Mouse (Mus musculus): ENCODE results near the gene Plxna2. TPM values are rescaled to one million over a fixed set of nuclear protein-coding genes. Genes with fewer than 3 reads are reported as not detected.

The Plxna2 gene
- polyA plus RNA-seq, 1 experiment from 2014 or later: 10.1 TPM

DNA sequence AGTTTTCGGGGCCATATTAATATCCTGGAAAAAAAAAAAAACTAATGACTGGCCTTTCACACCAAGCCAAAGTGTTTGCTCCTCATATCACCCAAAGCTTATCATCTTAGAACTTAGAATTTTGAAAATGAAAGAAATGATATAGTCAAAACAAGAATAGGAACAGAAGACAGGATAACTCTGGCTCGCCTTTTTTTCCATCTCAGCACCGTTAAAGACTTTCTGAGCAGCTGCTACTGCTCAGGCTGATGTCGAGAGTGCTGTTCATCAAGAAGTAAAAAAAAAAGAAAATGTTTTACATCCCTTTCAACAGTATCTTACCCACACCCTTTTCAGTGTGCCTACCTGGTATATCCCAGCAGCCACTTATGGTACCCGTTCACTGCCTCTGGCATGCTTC, 196.2 kb downstream of the Plxna2 start:
- H3K9me3 ChIP-seq (ENCODE audit: low read depth, low read length): no peaks in the 10 kb centered on the region
- ATAC-seq (ENCODE audit: insufficient read depth) (no peak), DNase-seq (no peak)
- H3K27ac ChIP-seq (ENCODE audit: low read depth): no peak overlapping the region
- TF ChIP-seq CTCF (IDR thresholded peaks at IDR 0.05; ENCODE audit: low read depth): no peak
- no peaks in the 10 kb centered on the region for H3K27me3 ChIP-seq (ENCODE audit: insufficient read depth, low read length)
- no peak overlapping the region for H3K9ac ChIP-seq
- no peaks in the 10 kb centered on the region; the same call in 1 of the 2 replicates for H3K4me1 ChIP-seq (ENCODE audit: insufficient read depth)
- WGBS: 61% methylated on average over 5 of the region's 5 CpGs
- no peak overlapping the region for H3K4me3 ChIP-seq (ENCODE audit: low read depth, low read length)
- no peak overlapping the region for H3K4me2 ChIP-seq
- peaks cover 32% of the 10 kb centered on the region; the same call in 1 of the 2 replicates for H3K36me3 ChIP-seq (ENCODE audit: insufficient read depth)

DNA sequence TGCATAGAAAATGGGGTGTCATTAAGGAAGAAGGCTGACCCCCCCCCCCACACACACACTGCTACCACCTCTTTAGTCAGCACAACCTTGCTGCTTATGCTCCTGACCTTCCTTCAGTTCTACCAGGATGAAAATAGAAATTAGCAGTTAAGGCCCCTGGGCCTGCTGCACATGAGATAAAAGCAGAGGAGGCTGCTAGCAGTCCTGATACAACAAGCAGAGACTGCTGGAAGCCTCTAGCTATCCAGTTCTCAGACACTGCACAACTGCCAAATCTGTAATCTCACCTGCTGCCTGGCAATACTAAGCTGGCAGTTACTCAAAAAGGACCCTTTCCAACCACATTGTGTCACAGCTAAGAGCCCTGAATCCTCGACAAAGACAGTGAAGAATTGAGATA, 197.5 kb downstream of the Plxna2 start:
- H3K9ac ChIP-seq: no peak overlapping the region
- H3K4me3 ChIP-seq (ENCODE audit: low read depth, low read length): no peak overlapping the region
- no peaks in the 10 kb centered on the region for H3K9me3 ChIP-seq (ENCODE audit: low read depth, low read length)
- no peak for ATAC-seq (ENCODE audit: insufficient read depth)
- H3K4me2 ChIP-seq: no peak overlapping the region
- 59% methylated on average over 1 of the region's 1 CpGs for WGBS
- DNase-seq: no peak
- no peak overlapping the region for H3K27ac ChIP-seq (ENCODE audit: low read depth)
- H3K4me1 ChIP-seq (ENCODE audit: insufficient read depth): no peaks in the 10 kb centered on the region
- no peak for TF ChIP-seq CTCF (IDR thresholded peaks at IDR 0.05; ENCODE audit: low read depth)
- H3K36me3 ChIP-seq (ENCODE audit: insufficient read depth): peaks cover 26% of the 10 kb centered on the region; the same call in 1 of the 2 replicates
- no peaks in the 10 kb centered on the region for H3K27me3 ChIP-seq (ENCODE audit: insufficient read depth, low read length)

DNA sequence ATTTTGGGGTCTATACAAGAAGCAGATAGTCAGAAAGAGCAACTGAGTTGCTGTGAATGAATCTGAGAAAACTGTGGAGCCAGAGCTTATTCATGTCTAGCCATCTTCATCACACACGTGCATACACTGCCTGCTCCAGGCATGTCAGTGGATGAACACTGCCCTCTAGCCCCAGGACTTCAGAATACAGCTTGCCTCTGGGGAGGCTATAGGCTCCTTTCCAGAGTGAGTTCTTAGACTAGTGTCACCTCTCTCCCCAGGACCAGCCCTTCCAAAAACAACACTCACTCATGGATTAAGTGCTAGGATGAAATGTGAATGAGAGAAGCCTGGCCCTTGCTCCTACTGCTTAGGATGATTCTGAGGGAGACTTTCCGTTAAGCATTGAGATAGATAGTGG, 198.9 kb downstream of the Plxna2 start:
- H3K4me3 ChIP-seq (ENCODE audit: low read depth, low read length): no peak overlapping the region
- ATAC-seq (ENCODE audit: insufficient read depth) (peak; percentile 94), DNase-seq (peak; percentile 92)
- H3K36me3 ChIP-seq (ENCODE audit: insufficient read depth): peaks cover 16% of the 10 kb centered on the region; the same call in 1 of the 2 replicates
- no peaks in the 10 kb centered on the region for H3K4me1 ChIP-seq (ENCODE audit: insufficient read depth)
- no peaks in the 10 kb centered on the region for H3K27me3 ChIP-seq (ENCODE audit: insufficient read depth, low read length)
- WGBS: 14% methylated on average over 2 of the region's 2 CpGs
- peak; percentile 92 for TF ChIP-seq CTCF (IDR thresholded peaks at IDR 0.05; ENCODE audit: low read depth)
- no peak overlapping the region for H3K4me2 ChIP-seq
- no peaks in the 10 kb centered on the region for H3K9me3 ChIP-seq (ENCODE audit: low read depth, low read length)
- H3K27ac ChIP-seq (ENCODE audit: low read depth): no peak overlapping the region
- no peak overlapping the region for H3K9ac ChIP-seq

DNA sequence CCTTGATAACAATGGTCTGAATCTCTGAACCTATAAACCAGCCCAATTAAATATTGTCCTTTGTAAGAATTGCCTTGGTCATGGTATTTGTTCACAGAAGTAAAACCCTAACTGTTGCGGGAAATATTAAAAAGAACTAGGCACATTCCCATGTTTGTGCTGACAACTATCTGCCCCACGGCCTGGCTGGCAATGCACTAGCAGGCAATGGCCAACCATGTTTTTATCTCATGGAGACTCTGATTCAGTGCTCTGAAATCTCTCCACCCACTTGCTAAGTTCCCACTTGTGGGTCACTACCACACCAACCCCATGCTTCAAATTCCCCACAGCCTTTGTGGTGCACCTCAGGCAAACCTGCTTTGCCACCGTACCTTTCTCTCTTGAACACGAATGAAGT, 202.9 kb downstream of the Plxna2 start:
- DNase-seq: no peak
- Histone ChIP-seq H3K4me3 (ENCODE audit: low read depth, low read length) (no peak overlapping the region), H3K9me3 (ENCODE audit: low read depth, low read length) (no peaks in the 10 kb centered on the region), H3K27me3 (ENCODE audit: insufficient read depth, low read length) (no peaks in the 10 kb centered on the region), H3K27ac (ENCODE audit: low read depth) (no peak overlapping the region), H3K9ac (no peak overlapping the region), H3K36me3 (ENCODE audit: insufficient read depth) (no peaks in the 10 kb centered on the region), H3K4me2 (no peak overlapping the region), H3K4me1 (ENCODE audit: insufficient read depth) (no peaks in the 10 kb centered on the region)
- no peak for ATAC-seq (ENCODE audit: insufficient read depth)
- TF ChIP-seq CTCF (IDR thresholded peaks at IDR 0.05; ENCODE audit: low read depth): no peak
- 62% methylated on average over 4 of the region's 4 CpGs for WGBS

DNA sequence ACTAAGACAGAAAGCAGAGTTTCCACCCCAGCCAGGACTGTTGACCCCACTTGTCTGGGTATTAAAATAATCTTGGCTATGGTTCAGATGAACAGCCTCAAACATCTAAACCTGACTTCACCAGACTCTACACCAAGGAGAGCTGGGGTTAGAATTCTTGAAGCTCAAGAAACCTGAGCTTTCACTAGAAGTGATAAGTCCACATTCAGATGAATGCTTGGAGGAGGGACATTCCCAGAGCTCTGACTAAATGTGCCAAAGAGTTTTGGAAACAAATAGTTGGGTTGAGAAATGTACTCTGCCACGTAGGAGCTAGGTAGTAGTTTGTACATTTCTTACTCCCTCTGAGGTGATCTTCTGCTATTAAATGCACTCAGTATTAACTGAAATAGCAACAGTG, 203.7 kb downstream of the Plxna2 start:
- H3K27me3 ChIP-seq (ENCODE audit: insufficient read depth, low read length): no peaks in the 10 kb centered on the region
- no peak for TF ChIP-seq CTCF (IDR thresholded peaks at IDR 0.05; ENCODE audit: low read depth)
- no peak overlapping the region for H3K4me3 ChIP-seq (ENCODE audit: low read depth, low read length)
- WGBS: 52% methylated on average over 1 of the region's 1 CpGs
- no peaks in the 10 kb centered on the region for H3K36me3 ChIP-seq (ENCODE audit: insufficient read depth)
- H3K4me2 ChIP-seq: no peak overlapping the region
- H3K9me3 ChIP-seq (ENCODE audit: low read depth, low read length): no peaks in the 10 kb centered on the region
- DNase-seq (no peak), ATAC-seq (ENCODE audit: insufficient read depth) (no peak)
- H3K9ac ChIP-seq: no peak overlapping the region
- H3K27ac ChIP-seq (ENCODE audit: low read depth): no peak overlapping the region; the same call in 1 of the 2 replicates
- H3K4me1 ChIP-seq (ENCODE audit: insufficient read depth): no peaks in the 10 kb centered on the region

DNA sequence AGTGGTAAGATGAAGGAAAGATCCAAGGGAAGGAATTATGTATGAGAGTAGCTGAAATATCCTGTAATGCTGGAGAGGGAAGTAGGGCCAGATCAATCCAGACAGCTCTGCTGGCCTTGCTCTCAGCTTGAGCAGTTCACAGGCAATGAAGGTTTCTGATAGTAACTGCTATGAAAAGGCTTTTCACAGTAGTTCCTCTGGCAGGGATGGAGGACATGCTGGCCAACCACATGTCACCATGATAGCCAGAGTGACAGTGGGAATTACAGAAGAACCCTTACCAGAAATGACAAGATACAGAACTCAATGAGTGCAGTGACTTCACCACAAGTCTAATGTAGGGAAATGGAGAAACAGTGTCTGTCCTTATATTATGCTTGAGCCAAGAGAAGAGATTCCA, 210.3 kb downstream of the Plxna2 start:
- Histone ChIP-seq H3K9me3 (ENCODE audit: low read depth, low read length) (no peaks in the 10 kb centered on the region), H3K9ac (no peak overlapping the region), H3K4me2 (no peak overlapping the region), H3K27me3 (ENCODE audit: insufficient read depth, low read length) (no peaks in the 10 kb centered on the region), H3K4me1 (ENCODE audit: insufficient read depth) (no peaks in the 10 kb centered on the region), H3K36me3 (ENCODE audit: insufficient read depth) (no peaks in the 10 kb centered on the region), H3K4me3 (ENCODE audit: low read depth, low read length) (no peak overlapping the region), H3K27ac (ENCODE audit: low read depth) (no peak overlapping the region)
- DNase-seq: no peak
- TF ChIP-seq CTCF (IDR thresholded peaks at IDR 0.05; ENCODE audit: low read depth): no peak
- no peak for ATAC-seq (ENCODE audit: insufficient read depth)

DNA sequence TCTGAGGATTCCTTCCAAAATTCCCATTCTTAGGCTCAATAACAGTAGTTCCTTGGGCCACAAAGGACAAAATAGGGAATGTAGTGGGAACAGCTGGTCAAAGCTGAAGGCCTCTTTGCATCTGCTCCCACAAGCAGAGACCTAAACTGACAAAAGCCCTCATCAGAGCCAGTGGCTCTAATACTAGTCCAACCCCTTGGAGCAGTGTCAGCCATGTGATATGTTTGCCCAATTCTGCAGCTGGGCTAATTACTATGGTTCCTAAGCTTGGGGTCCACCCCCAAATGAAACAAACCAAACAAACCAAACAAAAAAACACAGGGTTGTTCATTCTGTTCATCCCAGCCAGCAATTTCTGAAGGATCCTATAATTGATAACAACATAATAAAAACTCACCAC, 217.2 kb downstream of the Plxna2 start:
- Histone ChIP-seq H3K27me3 (ENCODE audit: insufficient read depth, low read length) (no peaks in the 10 kb centered on the region), H3K9ac (no peak overlapping the region), H3K4me2 (no peak overlapping the region), H3K27ac (ENCODE audit: low read depth) (no peak overlapping the region), H3K4me3 (ENCODE audit: low read depth, low read length) (no peak overlapping the region), H3K9me3 (ENCODE audit: low read depth, low read length) (no peaks in the 10 kb centered on the region), H3K36me3 (ENCODE audit: insufficient read depth) (no peaks in the 10 kb centered on the region), H3K4me1 (ENCODE audit: insufficient read depth) (no peaks in the 10 kb centered on the region)
- TF ChIP-seq CTCF (IDR thresholded peaks at IDR 0.05; ENCODE audit: low read depth): no peak
- ATAC-seq (ENCODE audit: insufficient read depth) (no peak), DNase-seq (no peak)

DNA sequence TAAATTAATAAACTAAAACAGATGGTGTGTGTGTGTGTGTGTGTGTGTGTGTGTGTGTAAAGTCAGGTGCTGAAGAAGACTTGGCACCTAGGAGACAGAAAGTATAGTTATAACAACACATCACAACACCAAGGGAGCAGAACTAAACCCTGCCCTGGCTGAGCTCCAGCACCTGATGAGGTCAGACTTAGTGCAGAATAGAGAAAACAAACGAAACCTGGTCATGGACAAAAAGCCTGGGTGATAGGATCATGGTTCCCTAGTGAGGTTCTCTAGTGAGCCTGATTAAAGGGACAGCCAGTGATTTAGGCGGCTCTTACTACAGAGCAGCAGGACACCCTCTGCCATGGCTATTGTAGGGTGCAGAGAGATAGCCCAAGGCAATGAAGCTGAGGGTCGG, 218.2 kb downstream of the Plxna2 start:
- Histone ChIP-seq H3K9ac (no peak overlapping the region), H3K27ac (ENCODE audit: low read depth) (no peak overlapping the region), H3K27me3 (ENCODE audit: insufficient read depth, low read length) (no peaks in the 10 kb centered on the region), H3K4me3 (ENCODE audit: low read depth, low read length) (no peak overlapping the region), H3K4me2 (no peak overlapping the region), H3K9me3 (ENCODE audit: low read depth, low read length) (no peaks in the 10 kb centered on the region), H3K36me3 (ENCODE audit: insufficient read depth) (no peaks in the 10 kb centered on the region), H3K4me1 (ENCODE audit: insufficient read depth) (no peaks in the 10 kb centered on the region)
- no peak for TF ChIP-seq CTCF (IDR thresholded peaks at IDR 0.05; ENCODE audit: low read depth)
- DNase-seq (no peak), ATAC-seq (ENCODE audit: insufficient read depth) (no peak)
- WGBS: 58% methylated on average over 3 of the region's 3 CpGs

All from lung, embryonic 14.5 days (tissue).